Mouse (Mus musculus): ENCODE measurements at regions not wholly inside any gene's neighbourhood (a gene's known extent, or its start where the extent isn't known, plus 50 kb on each side); places are given as distances from the start of the nearest gene placed in this dataset.

DNA sequence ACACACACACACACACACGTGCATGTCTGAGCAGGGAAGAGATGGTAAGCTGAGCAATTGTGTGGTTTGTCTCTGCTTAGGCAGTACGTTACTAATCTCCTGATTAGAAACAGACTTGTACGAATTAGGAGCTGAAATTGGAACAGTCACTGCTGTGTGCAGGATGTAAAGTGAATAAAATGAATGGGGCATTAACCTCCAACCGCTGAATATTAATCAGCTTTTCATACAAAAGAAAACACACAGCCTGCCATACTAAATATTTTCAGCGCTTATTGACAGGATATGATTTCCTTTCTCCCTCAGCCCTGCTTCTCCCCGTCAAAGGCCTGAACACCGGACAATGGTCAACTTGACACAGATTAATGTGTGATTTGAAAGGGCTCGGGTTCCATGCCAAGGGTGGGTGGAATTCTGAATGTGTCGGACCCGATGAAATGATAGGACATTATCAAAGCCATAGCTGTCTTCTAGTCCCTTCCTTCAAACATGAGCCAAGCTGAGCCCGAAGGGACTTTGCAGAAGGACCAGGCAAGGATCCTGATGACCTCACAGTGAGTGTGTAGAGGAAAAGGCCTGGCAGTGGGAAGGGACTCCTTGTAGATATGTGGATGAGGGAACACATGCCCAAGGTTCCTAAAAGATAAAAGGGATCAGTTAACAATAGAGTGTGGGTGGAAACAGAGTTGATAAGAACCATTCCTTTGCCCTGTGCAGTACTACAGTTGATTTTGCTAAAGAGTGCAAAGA lies 124.4 kb upstream of the Sox9 start:
- in situ Hi-C loops (cut with MboI; ENCODE audit: low sequenced_read_pairs): no loop called here

DNA sequence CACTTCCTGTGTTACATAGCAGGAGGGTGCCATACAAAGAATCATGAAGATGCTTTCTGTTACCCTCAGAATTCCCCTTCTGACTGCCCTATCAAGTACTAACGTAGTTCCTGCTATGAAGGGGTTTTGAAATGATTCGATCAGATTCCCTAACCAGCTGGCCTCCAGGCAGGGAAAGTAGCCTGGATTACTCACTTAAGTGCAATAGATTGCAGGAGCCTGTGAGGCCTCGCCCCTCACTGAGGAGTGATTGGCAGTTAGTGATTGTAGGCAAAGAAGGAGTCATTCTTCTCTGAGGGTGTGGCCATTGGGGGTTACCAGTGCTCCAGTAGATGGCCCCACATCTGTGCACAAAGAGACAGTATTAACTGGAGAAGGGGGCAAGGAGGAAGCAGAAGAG lies 122.1 kb upstream of the Sox9 start:
- in situ Hi-C loops (cut with MboI; ENCODE audit: low sequenced_read_pairs): no loop called here

DNA sequence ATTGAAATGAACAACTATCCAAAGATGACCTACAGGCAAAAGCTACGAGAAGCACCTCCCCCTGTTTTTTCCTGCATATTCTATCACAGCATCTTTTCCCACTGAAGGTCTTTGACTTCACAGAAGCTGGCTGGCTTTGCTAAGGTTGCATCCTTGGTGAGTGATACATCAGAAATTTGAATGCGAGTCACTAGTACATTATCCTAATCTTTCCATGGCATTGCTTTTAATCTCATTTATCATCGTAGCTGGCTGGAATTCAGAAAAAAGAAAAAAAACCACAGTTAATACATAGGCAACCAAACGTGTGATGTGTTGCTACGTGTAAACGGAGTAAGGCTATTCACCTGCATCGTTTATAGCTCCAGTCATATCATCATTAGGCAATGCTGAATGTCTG lies 120.6 kb upstream of the Sox9 start:
- in situ Hi-C loops (cut with MboI; ENCODE audit: low sequenced_read_pairs): no loop called here

DNA sequence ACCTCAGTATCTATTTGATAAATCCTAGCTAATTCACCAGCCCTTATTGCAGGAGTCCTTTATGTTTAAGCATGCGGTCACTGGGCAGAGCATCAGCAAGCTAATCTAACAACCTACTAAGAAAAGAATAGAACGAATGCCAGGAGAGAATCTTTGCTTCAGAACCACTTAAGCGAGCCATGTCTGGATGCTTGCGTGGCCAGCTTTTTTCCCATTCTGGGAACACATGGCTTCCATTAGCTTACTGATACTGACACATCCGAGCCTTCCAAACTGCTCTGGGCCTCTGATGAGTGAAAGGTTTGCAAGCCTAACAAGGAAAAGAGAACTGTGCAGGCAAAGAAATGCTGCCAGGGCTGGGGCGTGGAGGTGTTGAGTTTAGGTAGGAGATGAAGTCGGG lies 114.7 kb upstream of the Sox9 start:
- in situ Hi-C loops (cut with MboI; ENCODE audit: low sequenced_read_pairs): no loop called here

DNA sequence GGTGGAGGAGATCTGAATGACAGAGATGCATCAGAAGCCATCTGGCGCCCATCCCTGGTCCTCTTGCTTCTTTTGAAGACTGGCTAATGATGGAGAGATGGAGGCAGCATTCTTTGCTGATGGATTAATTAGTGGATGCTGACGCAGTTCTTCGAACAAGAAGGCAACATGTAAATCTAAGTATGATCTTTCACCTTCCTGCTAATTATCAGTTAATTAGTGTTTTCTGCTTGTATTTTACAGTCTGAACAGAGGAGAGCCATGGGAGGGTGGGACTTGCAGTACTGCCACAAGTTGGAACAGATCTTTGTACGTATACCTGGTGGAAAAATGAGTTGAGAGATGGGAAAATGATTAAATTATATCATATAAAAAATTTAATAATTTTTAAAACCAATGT lies 109.9 kb upstream of the Sox9 start:
- in situ Hi-C loops (cut with MboI; ENCODE audit: low sequenced_read_pairs): no loop called here

DNA sequence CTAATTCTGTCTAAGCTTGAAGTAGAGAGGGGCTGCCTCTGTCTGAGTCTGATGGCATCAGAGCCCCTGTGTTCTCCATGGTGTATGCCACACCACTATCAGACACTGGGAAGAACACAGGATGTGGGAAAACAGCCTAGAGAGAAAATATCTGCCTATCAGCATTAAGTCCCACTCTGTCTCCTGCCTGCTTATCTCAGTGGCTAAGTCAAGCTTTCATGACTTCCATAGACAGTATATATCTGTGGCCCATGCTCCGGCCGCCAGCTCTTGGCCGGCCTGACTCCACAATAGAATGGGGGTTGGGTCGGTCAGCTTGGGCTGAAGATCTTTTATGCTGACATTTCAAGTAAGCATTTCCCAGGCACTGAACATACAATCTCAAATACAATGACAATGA lies 92.0 kb upstream of the Sox9 start:
- in situ Hi-C loops (cut with MboI; ENCODE audit: low sequenced_read_pairs): no loop called here

DNA sequence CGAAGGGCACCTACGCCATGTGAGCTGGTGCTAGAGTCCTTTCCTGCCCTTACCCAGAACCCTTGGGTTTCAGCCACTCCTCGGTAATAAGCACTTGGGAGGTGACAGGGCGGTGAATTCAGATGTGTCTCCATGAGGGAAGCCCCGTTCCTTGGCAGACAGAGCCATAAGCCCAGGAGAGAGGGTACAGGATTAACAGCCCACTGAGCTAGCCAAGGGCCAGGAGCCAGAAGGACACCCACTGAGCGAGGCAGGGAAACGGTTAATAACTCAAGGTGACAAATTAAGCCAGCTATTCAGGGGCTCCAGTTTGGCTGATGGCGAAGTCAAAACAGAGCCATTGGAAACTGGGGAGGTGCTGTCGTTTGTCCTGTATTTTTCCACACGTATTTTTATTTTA lies 75.9 kb upstream of the Sox9 start:
- in situ Hi-C loops (cut with MboI; ENCODE audit: low sequenced_read_pairs): no loop called here

DNA sequence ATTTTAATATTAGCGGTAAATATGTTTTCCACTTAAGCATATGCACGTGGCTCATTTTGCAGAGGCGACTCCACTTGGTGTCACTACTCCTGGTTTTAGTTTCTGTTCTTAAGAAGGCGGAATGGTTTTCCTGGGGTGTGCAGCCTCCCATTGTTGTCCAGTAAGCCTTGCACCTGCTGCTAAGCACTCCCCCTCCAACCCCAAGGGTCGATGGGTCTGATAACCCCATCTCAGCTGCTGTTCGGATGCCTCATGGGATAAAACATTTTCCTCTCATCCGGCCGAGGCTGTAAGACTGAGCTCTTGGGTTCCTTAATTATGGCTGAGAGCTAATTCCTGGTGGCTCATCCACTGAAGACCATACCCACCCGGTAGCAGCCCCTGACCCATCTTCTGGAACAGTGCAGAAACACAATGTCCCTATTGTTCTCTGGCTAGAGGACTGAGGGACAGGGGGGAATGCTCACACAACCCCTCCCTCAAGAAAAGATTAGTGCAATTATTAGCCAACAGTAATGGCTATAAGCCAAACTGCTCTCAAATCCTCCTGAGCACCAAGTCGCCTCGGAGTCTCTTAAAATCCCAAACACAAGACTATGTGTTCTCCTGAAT lies 73.8 kb upstream of the Sox9 start:
- in situ Hi-C loops (cut with MboI; ENCODE audit: low sequenced_read_pairs): no loop called here

DNA sequence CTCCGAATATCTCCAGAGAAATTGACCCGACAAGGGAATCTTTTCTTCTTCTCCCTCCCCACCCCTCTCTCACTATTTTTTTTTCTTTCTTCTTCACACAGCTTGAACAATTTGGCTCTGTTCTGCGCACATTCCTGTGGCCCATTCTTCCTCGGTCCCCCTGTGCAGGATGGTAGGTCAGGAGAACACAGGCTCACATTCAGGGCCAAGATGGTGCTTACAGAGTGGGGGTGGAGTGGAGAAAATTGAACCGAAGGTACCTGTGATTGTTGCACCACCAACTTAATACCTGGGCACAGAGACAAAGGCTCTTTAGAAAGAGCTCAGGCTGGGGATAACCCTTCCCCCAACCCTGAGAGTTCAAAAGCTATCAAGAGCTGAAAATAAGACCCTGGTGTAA lies 70.4 kb upstream of the Sox9 start:
- in situ Hi-C loops (cut with MboI; ENCODE audit: low sequenced_read_pairs): no loop called here

DNA sequence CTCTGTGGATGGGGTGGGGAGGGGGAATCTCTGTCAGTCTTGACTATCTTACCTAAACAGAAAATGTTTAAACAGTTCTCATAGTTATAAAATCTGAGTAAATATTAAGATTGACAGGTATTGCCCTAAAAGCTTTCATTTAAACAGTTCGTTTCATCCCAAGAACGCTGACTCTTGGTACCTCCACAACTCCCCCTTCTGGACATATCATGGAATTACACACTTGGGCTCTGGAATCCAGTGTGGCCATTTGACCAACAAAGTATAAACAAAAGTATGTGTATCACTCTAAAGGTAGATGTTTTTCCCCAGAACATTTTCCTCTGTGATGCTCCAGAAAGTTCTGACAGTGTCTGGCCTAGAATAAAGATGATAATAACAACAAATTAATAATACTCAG lies 63.5 kb upstream of the Sox9 start:
- in situ Hi-C loops (cut with MboI; ENCODE audit: low sequenced_read_pairs): no loop called here

DNA sequence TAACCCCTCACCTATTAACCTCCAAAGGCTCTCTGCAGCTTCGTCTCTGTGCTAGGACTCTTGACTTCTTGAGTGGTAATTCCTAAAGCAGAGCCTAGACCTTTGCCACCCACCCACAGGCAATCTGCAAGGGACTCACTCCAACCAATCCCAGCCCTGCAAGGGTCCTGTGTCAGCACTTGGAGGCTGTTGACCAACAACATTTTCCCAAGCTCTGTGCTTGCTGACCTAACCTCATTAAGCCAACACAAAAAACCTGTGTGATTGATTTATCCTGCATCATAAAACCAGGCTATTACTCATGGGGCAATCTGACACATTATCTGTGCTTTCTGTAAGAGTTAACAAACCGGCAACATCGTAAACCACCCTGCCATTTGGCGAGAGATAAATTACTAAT lies 61.4 kb upstream of the Sox9 start:
- in situ Hi-C loops (cut with MboI; ENCODE audit: low sequenced_read_pairs): no loop called here

DNA sequence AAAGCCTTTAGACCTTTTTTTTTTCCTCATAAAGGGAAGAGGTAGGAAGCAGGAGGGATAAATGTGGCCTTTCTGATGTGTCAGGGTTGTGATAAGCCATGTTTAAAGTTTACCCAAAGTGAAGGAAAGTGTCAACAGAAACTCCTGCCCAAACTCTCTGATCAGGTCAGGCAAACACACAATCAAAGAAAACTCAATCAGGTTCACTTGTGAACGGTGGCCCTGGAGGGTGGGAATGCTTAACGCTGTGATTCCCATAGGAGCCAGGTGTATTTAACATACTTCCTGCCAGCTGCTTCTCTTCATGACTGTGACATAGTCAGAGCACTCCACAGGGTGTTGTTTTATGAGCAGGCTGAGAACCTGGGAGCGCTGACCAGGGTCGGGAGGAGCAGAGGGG lies 59.1 kb upstream of the Sox9 start:
- in situ Hi-C loops (cut with MboI; ENCODE audit: low sequenced_read_pairs): no loop called here

DNA sequence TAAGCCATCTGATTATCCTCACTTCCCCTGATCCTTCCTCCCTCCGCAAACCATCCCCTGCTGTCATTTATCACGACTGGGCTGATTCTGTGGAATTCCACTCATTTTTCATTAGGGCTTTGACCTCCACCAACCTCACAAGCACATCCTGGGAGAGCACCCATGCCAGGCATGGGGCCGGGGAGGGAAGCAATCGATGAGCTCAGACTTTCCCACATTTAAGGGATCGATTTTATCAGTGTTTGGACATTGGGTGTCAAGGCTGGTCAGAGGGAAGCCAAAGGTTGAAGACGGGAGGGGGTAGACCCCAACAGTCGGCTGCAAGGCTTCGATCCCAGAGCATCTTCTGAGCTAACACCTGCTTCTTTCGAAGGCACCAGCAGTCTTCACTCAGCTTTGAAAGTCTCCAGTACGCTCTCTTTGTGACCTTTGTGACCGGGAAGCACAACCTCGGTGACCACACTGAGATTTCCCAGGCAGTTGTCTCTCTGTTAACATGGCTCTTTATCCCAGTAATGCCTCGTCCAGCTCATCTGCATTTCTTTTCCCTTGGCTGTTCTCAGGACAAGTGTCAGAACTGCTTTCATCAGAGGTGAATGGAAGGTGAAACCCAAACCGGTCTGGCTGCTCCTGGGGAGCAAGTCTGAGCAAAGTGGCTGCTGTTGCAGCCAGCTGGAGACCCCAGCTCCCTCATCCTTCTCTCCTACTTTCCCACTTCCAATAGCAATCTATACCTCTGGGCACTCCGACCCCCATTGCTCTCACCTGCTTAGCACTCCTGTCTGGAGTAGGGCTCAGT lies 53.7 kb upstream of the Sox9 start:
- in situ Hi-C loops (cut with MboI; ENCODE audit: low sequenced_read_pairs): no loop called here

Data from CH12F3 (cell line).